Mouse (Mus musculus): Measurements from ENCODE around the gene Cdk8. TPM values are rescaled to one million over a fixed set of nuclear protein-coding genes. Genes with fewer than 3 reads are reported as not detected.

Gene Cdk8
- polyA plus RNA-seq, 1 experiment from 2014 or later = 19.2 TPM

DNA sequence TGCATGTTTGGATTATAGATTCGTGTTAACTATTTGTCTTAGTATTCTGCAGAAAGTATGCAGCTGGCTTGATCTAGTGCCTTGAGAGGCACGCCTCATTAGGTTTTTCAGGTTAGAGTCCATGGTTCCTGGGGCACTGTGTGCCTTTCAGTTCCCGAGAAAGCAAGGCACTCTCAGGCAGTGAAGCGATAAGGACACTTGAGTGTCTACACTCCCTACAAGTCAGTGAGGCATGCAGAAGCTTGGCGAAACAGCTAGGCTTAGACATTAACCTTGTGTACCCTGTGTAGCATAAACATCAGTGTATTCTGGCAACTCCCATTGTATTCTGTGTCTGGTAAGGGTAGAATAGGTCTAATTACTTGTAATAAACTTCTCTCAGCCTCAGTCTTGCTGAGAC is 25.5 kb upstream of the Cdk8 start:
- no peak for ATAC-seq (ENCODE audit: low FRiP score, low read depth)
- no peak overlapping the region for H3K4me3 ChIP-seq
- peaks cover 89% of the 10 kb centered on the region for H3K36me3 ChIP-seq
- H3K9me3 ChIP-seq = no peaks in the 10 kb centered on the region
- H3K27me3 ChIP-seq = no peaks in the 10 kb centered on the region
- H3K9ac ChIP-seq = no peak overlapping the region
- 91% methylated on average over 5 of the region's 5 CpGs for WGBS
- no peak overlapping the region for H3K27ac ChIP-seq (replicated peaks)
- H3K4me1 ChIP-seq (replicated peaks) = no peaks in the 10 kb centered on the region
- no peak overlapping the region for H3K4me2 ChIP-seq

DNA sequence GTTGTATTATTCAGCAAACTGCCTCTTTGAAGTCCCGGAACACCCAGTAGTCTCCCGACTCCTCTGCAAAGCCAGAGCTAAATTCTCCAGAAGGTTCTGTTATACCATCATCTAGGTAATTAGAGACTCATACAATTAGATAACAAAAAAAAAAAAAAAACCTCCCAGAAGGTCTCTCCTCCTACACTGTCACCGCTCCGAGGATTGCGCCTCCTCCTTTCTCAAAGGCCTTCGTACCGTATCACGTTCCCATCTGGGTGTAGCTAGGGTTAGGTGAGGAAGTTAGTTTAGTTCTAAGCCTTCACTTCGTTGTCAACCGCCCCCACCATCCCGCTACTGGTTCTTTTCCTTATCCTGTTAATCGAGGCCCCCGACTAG is 10.5 kb upstream of the Cdk8 start:
- no peaks in the 10 kb centered on the region for H3K27me3 ChIP-seq
- 9% methylated on average over 13 of the region's 13 CpGs for WGBS
- peak overlapping the region; percentile 98 for H3K27ac ChIP-seq (replicated peaks)
- ATAC-seq (ENCODE audit: low FRiP score, low read depth) = peak; percentile 59
- H3K9me3 ChIP-seq = no peaks in the 10 kb centered on the region
- H3K4me3 ChIP-seq = peak overlapping the region; percentile 74
- H3K36me3 ChIP-seq = peaks cover 35% of the 10 kb centered on the region
- peak overlapping the region; percentile 80 for H3K9ac ChIP-seq
- H3K4me2 ChIP-seq = peak overlapping the region; percentile 68
- H3K4me1 ChIP-seq (replicated peaks) = peaks cover 21% of the 10 kb centered on the region

- Histone ChIP-seq H3K4me1 (replicated peaks) (peaks cover 21% of the 10 kb centered on the region), H3K27ac (replicated peaks) (peak within 1 kb of the TSS; percentile 98), H3K4me3 (peak within 1 kb of the TSS; percentile 74), H3K9me3 (no peaks in the 10 kb centered on the region), H3K9ac (peak within 1 kb of the TSS; percentile 80), H3K27me3 (no peaks in the 10 kb centered on the region), H3K4me2 (peak within 1 kb of the TSS; percentile 68), H3K36me3 (peaks cover 29% of the 10 kb centered on the region)
- WGBS = under 1% methylated on average over 67 of the region's 67 CpGs
- ATAC-seq (ENCODE audit: low FRiP score, low read depth) = peak; percentile 99
Measured at GRCm38 (mm10) chr5:146220879-146221714, 9.9 kb upstream of the Cdk8 start, which contains the start of gene Rnf6. Rnf6 (minus strand) TSS chr5:146221555.

DNA sequence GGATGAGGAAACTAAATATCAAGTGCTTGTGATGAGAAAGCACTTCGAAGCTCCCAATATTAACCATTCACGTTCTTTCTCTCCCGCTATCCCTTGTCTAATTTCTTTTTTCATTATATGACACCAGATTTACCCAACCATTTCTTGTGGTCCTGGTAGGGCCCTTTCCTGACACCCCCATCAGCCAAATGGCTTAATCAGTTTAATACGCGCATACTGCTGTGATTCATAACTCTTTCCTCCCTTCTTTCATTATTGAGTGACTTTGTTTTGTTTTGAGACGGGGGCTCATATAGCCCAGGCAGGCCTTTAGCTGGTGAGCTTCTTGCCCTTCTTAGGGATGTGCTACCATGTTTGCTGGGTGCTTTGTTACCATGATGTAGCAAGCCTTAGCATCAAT is 9.3 kb upstream of the Cdk8 start:
- Histone ChIP-seq H3K4me2 (peak overlapping the region; percentile 68), H3K4me1 (replicated peaks) (peaks cover 21% of the 10 kb centered on the region), H3K27ac (replicated peaks) (peak overlapping the region; percentile 98), H3K9me3 (no peaks in the 10 kb centered on the region), H3K4me3 (peak overlapping the region; percentile 74), H3K36me3 (peaks cover 22% of the 10 kb centered on the region), H3K27me3 (no peaks in the 10 kb centered on the region), H3K9ac (peak overlapping the region; percentile 80)
- WGBS = 27% methylated on average over 6 of the region's 6 CpGs
- ATAC-seq (ENCODE audit: low FRiP score, low read depth) = no peak

- no peak overlapping the region for H3K27ac ChIP-seq (replicated peaks)
- peaks cover 21% of the 10 kb centered on the region for H3K4me1 ChIP-seq (replicated peaks)
- H3K36me3 ChIP-seq = peaks cover 6% of the 10 kb centered on the region; the same call in 1 of the 2 replicates
- H3K9ac ChIP-seq = no peak overlapping the region
- H3K9me3 ChIP-seq = no peaks in the 10 kb centered on the region
- H3K4me3 ChIP-seq = no peak overlapping the region
- no peak overlapping the region for H3K4me2 ChIP-seq
- H3K27me3 ChIP-seq = no peaks in the 10 kb centered on the region
- ATAC-seq (ENCODE audit: low FRiP score, low read depth) = no peak
- 82% methylated on average over 5 of the region's 5 CpGs for WGBS
Measured at GRCm38 (mm10) chr5:146223786-146224185, 7.2 kb upstream of the Cdk8 start.

DNA sequence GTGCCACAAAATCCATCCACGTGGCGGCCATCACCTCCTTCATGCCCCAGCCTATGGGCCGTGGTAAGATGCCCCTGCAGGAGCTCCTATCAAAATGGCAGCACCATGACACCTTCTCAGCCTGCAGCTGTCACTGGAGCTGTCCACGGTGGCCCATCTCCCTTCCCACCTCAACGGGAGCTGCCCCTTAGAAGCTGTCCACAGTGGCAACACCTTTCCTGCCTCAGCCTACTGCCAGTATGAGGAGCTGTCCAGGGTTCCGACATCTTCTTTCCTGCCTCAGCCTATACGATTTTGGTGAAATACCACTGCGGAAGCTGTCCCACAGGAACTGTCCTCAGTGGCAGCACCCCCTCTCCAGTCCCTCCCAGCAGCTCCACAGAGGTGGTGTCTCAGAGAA is 3.5 kb upstream of the Cdk8 start:
- H3K36me3 ChIP-seq = no peaks in the 10 kb centered on the region
- no peak for ATAC-seq (ENCODE audit: low FRiP score, low read depth)
- H3K27ac ChIP-seq (replicated peaks) = no peak overlapping the region
- H3K9ac ChIP-seq = no peak overlapping the region
- no peaks in the 10 kb centered on the region for H3K9me3 ChIP-seq
- peaks cover 6% of the 10 kb centered on the region for H3K4me1 ChIP-seq (replicated peaks)
- WGBS = 88% methylated on average over 8 of the region's 8 CpGs
- no peaks in the 10 kb centered on the region for H3K27me3 ChIP-seq
- H3K4me2 ChIP-seq = no peak overlapping the region
- H3K4me3 ChIP-seq = no peak overlapping the region

- Histone ChIP-seq H3K27ac (replicated peaks) (peak overlapping the region; percentile 98), H3K36me3 (no peaks in the 10 kb centered on the region), H3K4me3 (peak overlapping the region; percentile 68), H3K27me3 (no peaks in the 10 kb centered on the region), H3K9ac (peak overlapping the region; percentile 68), H3K4me1 (replicated peaks) (peaks cover 29% of the 10 kb centered on the region), H3K4me2 (peak overlapping the region; percentile 73), H3K9me3 (no peaks in the 10 kb centered on the region)
- 58% methylated on average over 17 of the region's 17 CpGs for WGBS
- ATAC-seq (ENCODE audit: low FRiP score, low read depth) = peak; percentile 2; the same call in 1 of the 2 replicates
Measured at GRCm38 (mm10) chr5:146229869-146230650, 970 bp upstream of the Cdk8 start.

DNA sequence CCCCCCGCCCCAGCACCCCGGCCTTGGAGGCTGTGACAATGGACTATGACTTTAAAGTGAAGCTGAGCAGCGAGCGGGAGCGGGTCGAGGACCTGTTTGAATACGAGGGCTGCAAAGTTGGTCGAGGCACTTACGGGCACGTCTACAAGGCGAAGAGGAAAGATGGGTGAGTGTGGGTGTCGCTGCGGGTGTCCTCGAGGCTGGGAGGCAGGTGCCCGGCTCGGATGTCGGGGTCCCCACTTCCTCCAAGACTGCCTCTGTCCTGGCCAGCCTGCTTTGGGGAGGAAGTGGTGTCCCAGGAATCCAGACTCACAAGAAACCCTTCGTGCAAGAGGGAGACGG is 596 bp downstream of the Cdk8 start:
- Histone ChIP-seq H3K27me3 (no peaks in the 10 kb centered on the region), H3K4me3 (peak overlapping the region; percentile 68), H3K36me3 (no peaks in the 10 kb centered on the region), H3K9me3 (no peaks in the 10 kb centered on the region), H3K4me1 (replicated peaks) (peaks cover 33% of the 10 kb centered on the region), H3K27ac (replicated peaks) (peak overlapping the region; percentile 98), H3K9ac (peak overlapping the region; percentile 68), H3K4me2 (peak overlapping the region; percentile 73)
- WGBS = 0% methylated on average over 19 of the region's 19 CpGs
- no peak; the same call in 1 of the 2 replicates for ATAC-seq (ENCODE audit: low FRiP score, low read depth)

DNA sequence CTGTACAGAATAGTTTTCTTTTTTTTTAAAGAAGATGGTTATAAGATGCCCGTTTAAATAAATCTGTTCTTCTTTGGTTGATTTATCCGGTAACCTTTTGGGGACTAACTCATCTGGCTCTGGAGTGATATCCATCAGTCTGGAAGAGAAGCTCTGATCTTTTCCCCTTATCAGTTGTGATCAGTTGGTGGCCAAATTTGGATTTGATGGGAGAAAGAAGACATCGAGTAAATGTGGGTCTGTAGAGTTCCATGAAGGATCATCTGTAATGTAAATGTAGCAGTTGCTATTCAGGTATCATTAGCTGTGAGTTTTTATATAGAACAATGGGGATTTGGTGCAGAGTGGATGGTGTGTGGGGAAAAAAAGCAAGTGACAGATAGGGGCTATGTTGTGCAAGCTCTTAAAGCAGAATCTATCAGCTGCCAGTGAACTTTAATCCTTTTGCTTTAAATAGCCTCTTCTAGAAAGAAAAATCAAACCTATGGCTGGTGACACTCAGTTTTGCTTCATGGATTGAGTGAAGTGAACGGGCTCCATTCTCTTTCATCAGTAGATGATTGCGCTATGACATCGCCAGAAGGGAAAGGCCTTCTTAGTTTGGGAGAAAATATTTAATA is 1.1 kb downstream of the Cdk8 start:
- H3K4me3 ChIP-seq = peak overlapping the region; percentile 68
- H3K27me3 ChIP-seq = no peaks in the 10 kb centered on the region
- no peak for ATAC-seq (ENCODE audit: low FRiP score, low read depth)
- H3K9me3 ChIP-seq = no peaks in the 10 kb centered on the region
- peak overlapping the region; percentile 73 for H3K4me2 ChIP-seq
- H3K27ac ChIP-seq (replicated peaks) = 0 out of 2 replicates have a peak overlapping the region, but pooled peaks have one; percentile 98
- peaks cover 37% of the 10 kb centered on the region for H3K4me1 ChIP-seq (replicated peaks)
- 38% methylated on average over 6 of the region's 6 CpGs for WGBS
- H3K9ac ChIP-seq = peak overlapping the region; percentile 68
- no peaks in the 10 kb centered on the region for H3K36me3 ChIP-seq

- no peak for ATAC-seq (ENCODE audit: low FRiP score, low read depth)
- 60% methylated on average over 11 of the region's 11 CpGs for WGBS
- Histone ChIP-seq H3K9ac (peak overlapping the region; percentile 31; the same call in 1 of the 2 replicates), H3K9me3 (no peaks in the 10 kb centered on the region), H3K4me1 (replicated peaks) (peaks cover 41% of the 10 kb centered on the region), H3K4me2 (peak overlapping the region; percentile 73), H3K36me3 (no peaks in the 10 kb centered on the region), H3K4me3 (peak overlapping the region; percentile 68), H3K27me3 (no peaks in the 10 kb centered on the region), H3K27ac (replicated peaks) (no peak overlapping the region)
Measured at GRCm38 (mm10) chr5:146232816-146233215, 1.8 kb downstream of the Cdk8 start.

DNA sequence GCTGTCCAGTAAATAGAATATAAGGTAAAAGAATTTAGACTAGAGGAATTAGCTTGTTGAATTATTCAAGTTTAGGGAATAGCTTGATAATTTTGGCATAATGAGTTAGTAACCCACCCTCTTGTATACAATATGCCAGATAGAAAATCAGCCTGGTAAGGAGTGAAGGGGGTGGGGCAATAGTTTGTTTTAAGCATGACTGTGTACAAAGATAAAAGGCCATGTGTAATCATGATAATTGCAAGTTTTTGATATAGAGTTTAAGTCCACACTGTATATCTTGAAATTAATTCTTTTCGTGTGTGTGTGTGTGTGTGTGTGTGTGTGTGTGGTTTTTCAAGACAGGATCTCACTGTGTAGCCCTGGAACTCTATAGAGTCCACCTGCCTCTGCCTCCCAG is 3.3 kb downstream of the Cdk8 start:
- Histone ChIP-seq H3K4me1 (replicated peaks) (peaks cover 41% of the 10 kb centered on the region), H3K4me2 (no peak overlapping the region)

DNA sequence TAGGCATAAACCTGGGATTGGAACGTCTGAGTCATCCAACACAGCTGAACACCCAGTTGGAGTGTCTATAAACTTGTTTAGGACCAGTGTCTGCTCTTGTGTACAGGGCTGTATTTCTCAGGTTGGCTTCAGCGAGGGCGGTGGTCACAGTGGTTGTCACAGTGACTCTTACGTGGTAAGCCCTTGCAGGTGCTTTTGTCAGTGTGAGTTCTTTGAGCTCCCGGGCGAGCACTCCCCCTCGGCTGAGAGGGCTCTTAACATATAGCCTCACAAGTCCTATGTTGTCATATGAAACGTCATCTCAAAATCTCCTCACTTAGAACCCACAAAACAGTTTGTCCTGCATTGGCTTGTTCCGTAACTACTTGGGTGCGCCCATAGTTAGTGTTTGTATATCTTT is 7.2 kb downstream of the Cdk8 start:
- H3K36me3 ChIP-seq = no peaks in the 10 kb centered on the region
- WGBS = 90% methylated on average over 10 of the region's 10 CpGs
- H3K4me3 ChIP-seq = no peak overlapping the region
- no peaks in the 10 kb centered on the region for H3K27me3 ChIP-seq
- peaks cover 29% of the 10 kb centered on the region for H3K4me1 ChIP-seq (replicated peaks)
- H3K9me3 ChIP-seq = no peaks in the 10 kb centered on the region
- no peak overlapping the region for H3K9ac ChIP-seq
- no peak overlapping the region for H3K27ac ChIP-seq (replicated peaks)
- ATAC-seq (ENCODE audit: low FRiP score, low read depth) = no peak
- no peak overlapping the region for H3K4me2 ChIP-seq

More for the DNA sequence above, 3.3 kb downstream of the Cdk8 start:
- ATAC-seq (ENCODE audit: low FRiP score, low read depth) = no peak
- H3K27me3 ChIP-seq = no peaks in the 10 kb centered on the region
- H3K9me3 ChIP-seq = no peaks in the 10 kb centered on the region
- no peak overlapping the region for H3K4me3 ChIP-seq
- no peaks in the 10 kb centered on the region for H3K36me3 ChIP-seq
- H3K9ac ChIP-seq = no peak overlapping the region
- no peak overlapping the region for H3K27ac ChIP-seq (replicated peaks)
- WGBS = 85% methylated on average over 1 of the region's 1 CpGs

Data from hindbrain, embryonic 15.5 days (tissue).